ENCODE assay signal across 18 mouse cellular contexts in the genomic region with DNA sequence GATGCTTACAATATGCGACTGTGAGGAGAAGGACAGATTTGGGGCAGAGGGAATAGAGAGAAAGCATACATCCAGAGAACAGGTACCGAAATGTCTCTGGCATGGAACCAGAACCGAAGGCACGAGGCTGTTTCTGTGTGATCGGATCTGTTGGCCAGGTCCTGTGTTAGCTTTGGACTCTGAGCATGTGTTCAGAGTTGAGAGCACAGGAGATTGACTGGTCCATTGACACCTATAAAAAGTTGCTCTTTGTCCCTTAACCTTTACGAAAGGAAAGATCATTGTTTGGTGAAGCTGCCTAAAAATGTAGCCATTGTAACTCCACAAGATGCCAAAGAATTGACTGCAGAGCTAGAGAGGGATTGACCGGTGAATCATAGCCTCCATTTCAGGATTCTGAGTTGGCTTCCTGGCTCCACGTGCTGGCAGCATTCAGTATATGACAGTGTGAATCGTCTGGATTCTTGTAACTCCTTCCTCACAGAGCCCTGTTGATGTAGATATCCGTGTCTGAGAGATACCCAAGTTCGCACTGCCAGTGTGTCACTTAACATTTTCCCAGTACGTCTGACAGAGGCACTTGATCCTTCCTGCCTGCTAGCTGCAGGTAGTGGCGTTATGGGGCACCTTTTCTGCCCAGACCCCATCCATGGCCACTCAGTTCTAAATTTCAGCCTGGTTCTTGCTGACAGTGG.
A peak's percentile ranks its signal among the peaks of the same experiment; 100 is the strongest.
DNase-seq lines count a peak whose midpoint lies in the region; ATAC-seq and TF ChIP-seq lines count a peak whose summit lies in the region.
"Had no signal": no experiment of that assay in that cellular context is flagged by ENCODE, and none has a peak within 500 bp of the region (broad histone marks: within the 10 kb centered on the region; RNA-seq: fewer than 3 reads in every experiment).

No protein-coding gene starts in this region.

- DNase-seq in kidney, adult 11 months, result peak; percentile 57
- DNase-seq in kidney, postnatal 10 days, result no peak
- peak; percentile 28 for DNase-seq in liver, postnatal 0 days
- DNase-seq in liver, result no peak
- peak; percentile 40 to 41 for DNase-seq in adrenal gland, postnatal 36 days
- peak; percentile 49 to 62 for DNase-seq in kidney, postnatal 36 days
- DNase-seq in thymus, postnatal 0 days (ENCODE audit: low spot score), result no peak
- DNase-seq: cerebellum, postnatal 36 days; lung, postnatal 10 days; right cerebral cortex, postnatal 14 days; spleen, adult 18-20 months; thymus, adult 2 months had no signal

- H3K27me3 ChIP-seq in liver, postnatal 0 days (ENCODE audit: insufficient read depth, low read length), result no peaks in the 10 kb centered on the region
- H3K27me3 ChIP-seq: embryonic facial prominence, embryonic 15.5 days; heart, embryonic 13.5 days; hindbrain, embryonic 13.5 days; limb, embryonic 12.5 days; liver, embryonic 15.5 days had no signal

- no peak for TF ChIP-seq CTCF in liver, postnatal 0 days (IDR thresholded peaks at IDR 0.05; ENCODE audit: low read depth)

- peaks cover 64% of the 10 kb centered on the region for H3K36me3 ChIP-seq in liver, postnatal 0 days (replicated peaks; ENCODE audit: insufficient read depth, low read length)

- H3K9me3 ChIP-seq in liver, postnatal 0 days (ENCODE audit: low read length), result no peaks in the 10 kb centered on the region
- H3K9me3 ChIP-seq: embryonic facial prominence, embryonic 15.5 days; hindbrain, embryonic 13.5 days; limb, embryonic 12.5 days; liver, embryonic 15.5 days had no signal

- no peak overlapping the region for H3K9ac ChIP-seq in liver, postnatal 0 days (replicated peaks)
- H3K9ac ChIP-seq: embryonic facial prominence, embryonic 15.5 days; heart, embryonic 13.5 days; hindbrain, embryonic 13.5 days; limb, embryonic 12.5 days; liver, embryonic 15.5 days had no signal

- H3K4me2 ChIP-seq in liver, postnatal 0 days (ENCODE audit: low read depth, low read length), result no peak overlapping the region
- H3K4me2 ChIP-seq: embryonic facial prominence, embryonic 15.5 days; heart, embryonic 13.5 days; hindbrain, embryonic 13.5 days; limb, embryonic 12.5 days; liver, embryonic 15.5 days had no signal

- H3K27ac ChIP-seq in liver, postnatal 0 days (ENCODE audit: low read depth), result peak overlapping the region; percentile 2; the same call in 1 of the 2 replicates
- H3K27ac ChIP-seq: embryonic facial prominence, embryonic 15.5 days; heart, embryonic 13.5 days; hindbrain, embryonic 13.5 days; limb, embryonic 12.5 days; liver, embryonic 15.5 days had no signal

- ATAC-seq in liver, postnatal 0 days, result peak; percentile 59
- ATAC-seq: midbrain, embryonic 16.5 days had no signal

- WGBS in liver, postnatal 0 days (ENCODE audit: insufficient replicate concordance), result 84% methylated on average over 13 of the region's 13 CpGs

- no peak for TF ChIP-seq EP300 in liver, postnatal 0 days (IDR thresholded peaks at IDR 0.05; ENCODE audit: low read depth)

- H3K4me1 ChIP-seq in liver, postnatal 0 days (ENCODE audit: insufficient read depth), result peaks cover 8% of the 10 kb centered on the region
- H3K4me1 ChIP-seq: embryonic facial prominence, embryonic 15.5 days; hindbrain, embryonic 13.5 days; limb, embryonic 12.5 days had no signal

- H3K4me3 ChIP-seq in liver, postnatal 0 days (ENCODE audit: low read depth, low read length), result no peak overlapping the region
- H3K4me3 ChIP-seq: embryonic facial prominence, embryonic 15.5 days; heart, embryonic 13.5 days; hindbrain, embryonic 13.5 days; limb, embryonic 12.5 days; liver, embryonic 15.5 days had no signal

Comparison
In these comparisons a context has a peak if more than half of its experiments do, and no peak if none do; other contexts are left out.
1. DNase-seq: peak in kidney, adult 11 months (single experiment), liver, postnatal 0 days (single experiment), adrenal gland, postnatal 36 days (2 of 2) and kidney, postnatal 36 days (2 of 2); none in kidney, postnatal 10 days (single experiment), liver (single experiment) and thymus, postnatal 0 days (single experiment).